Mouse (Mus musculus) monocyte, adult 59 days (primary cell): ENCODE results near the gene Rpn2. TPM values are rescaled to one million over a fixed set of nuclear protein-coding genes. Genes with fewer than 3 reads are reported as not detected.

ENCODE experiments used
- total RNA-seq, 2 experiments: library from RNA; stranded (reverse); gene quantifications; one replicate each; pipeline ENCODE4 v1.2.4; 2023

Rpn2 gene
- 100 to 1,000 TPM; 174 to 181 TPM for total RNA-seq

GRCm38 (mm10) chr2:157278717-157279415 lies at the start of gene Rpn2:
Rpn2 (plus strand) TSS chr2:157279017.

GRCm38 (mm10) chr2:157279416-157279800 lies 591 bp downstream of the Rpn2 start, which contains the start of gene Mroh8:
Mroh8 (minus strand) TSS chr2:157279549.

GRCm38 (mm10) chr2:157347361-157348159 lies 68.7 kb downstream of the Rpn2 start, which contains the start of gene Ghrh:
Ghrh (minus strand) TSS chr2:157347506.

GRCm38 (mm10) chr2:157367184-157367893 lies 88.5 kb downstream of the Rpn2 start, which contains the start of gene Manbal:
Manbal (plus strand) TSS chr2:157367594.

Other genes starting within 250 kb of the Rpn2 start
- gene Soga1, start 199.8 kb upstream of the Rpn2 start, total RNA-seq: 10 to 100 TPM; 31.1 to 43.1 TPM
- gene Tldc2, start 192.0 kb upstream of the Rpn2 start, total RNA-seq: not detected
- gene Samhd1, start 143.8 kb upstream of the Rpn2 start, total RNA-seq: 100 to 1,000 TPM; 893 to 991 TPM
- gene Rbl1, start 74.5 kb upstream of the Rpn2 start, total RNA-seq: 10 to 100 TPM; 17.8 to 18.0 TPM
- gene Mroh8, start 532 bp downstream of the Rpn2 start, total RNA-seq: under 1 TPM in 1 of 2 experiments, not detected in 1; 0.70 TPM
- gene Ghrh, start 68.5 kb downstream of the Rpn2 start, total RNA-seq: 1 to 10 TPM in 1 of 2 experiments, not detected in 1; 1.4 TPM
- 10 to 100 TPM; 34.3 to 37.7 TPM for gene Manbal, start 88.6 kb downstream of the Rpn2 start, total RNA-seq
- 1 to 10 TPM; 3.5 to 4.3 TPM for gene Src, start 139.4 kb downstream of the Rpn2 start, total RNA-seq